Mouse (Mus musculus) thymus, adult 2 months (tissue): ENCODE results near the gene Xbp1.
"Not testable (repeated sequence)": the region's sequence is repeated elsewhere in the genome, so short reads cannot be mapped to it uniquely, and the experiment has no call there.

Source experiments
- CTCF ChIP-seq: fragments of 200-500 bp; IDR thresholded peaks from 2 replicates; pipeline ENCODE4 v1.5.1; 2012; ENCODE audit warnings: mild to moderate bottlenecking, control low read depth, low read length, moderate library complexity, borderline replicate concordance; ENCODE audit not compliant: control insufficient read depth, poor library complexity, insufficient read depth; ENCODE audit errors: extremely low read depth
- POLR2A ChIP-seq: fragments of 200-500 bp; IDR thresholded peaks from 2 replicates; pipeline ENCODE4 v1.6.1; 2012; ENCODE audit warnings: mild to moderate bottlenecking, low read length, control low read depth, moderate library complexity; ENCODE audit not compliant: control insufficient read depth, poor library complexity, insufficient read depth; ENCODE audit errors: extremely low read depth

- TF ChIP-seq CTCF, POLR2A: not testable (repeated sequence)
Observed at GRCm38 (mm10) chr11:5475556-5476118, 44.8 kb upstream of the Xbp1 start.
